Mouse (Mus musculus) adrenal gland, adult 18-20 months (tissue): ENCODE data around the gene Cpd. TPM values are rescaled to one million over a fixed set of nuclear protein-coding genes. Genes with fewer than 3 reads are reported as not detected.
"Not testable (repeated sequence)": the region's sequence is repeated elsewhere in the genome, so short reads cannot be mapped to it uniquely, and the experiment has no call there.

Experiments used
- DNase-seq, 2 experiments: peaks; one replicate each; pipeline ENCODE4 v3.0.0; 2021 to 2022; ENCODE audit warnings: low spot score in 2 of 2
- total RNA-seq, 2 experiments: library from RNA; stranded (reverse); gene quantifications; 1 replicate in 1 of 2; 2 replicates in 1 of 2; pipeline ENCODE4 v1.2.3; 2021

Gene Cpd
- total RNA-seq, 2 experiments from 2014 or later, result 29.8 to 39.1 TPM

- DNase-seq, result no peak
Observed at GRCm38 (mm10) chr11:76848081-76848480, 1.3 kb upstream of the Cpd start.

GRCm38 (mm10) chr11:76847354-76847753, 536 bp upstream of the Cpd start:
- DNase-seq, result no peak

DNA sequence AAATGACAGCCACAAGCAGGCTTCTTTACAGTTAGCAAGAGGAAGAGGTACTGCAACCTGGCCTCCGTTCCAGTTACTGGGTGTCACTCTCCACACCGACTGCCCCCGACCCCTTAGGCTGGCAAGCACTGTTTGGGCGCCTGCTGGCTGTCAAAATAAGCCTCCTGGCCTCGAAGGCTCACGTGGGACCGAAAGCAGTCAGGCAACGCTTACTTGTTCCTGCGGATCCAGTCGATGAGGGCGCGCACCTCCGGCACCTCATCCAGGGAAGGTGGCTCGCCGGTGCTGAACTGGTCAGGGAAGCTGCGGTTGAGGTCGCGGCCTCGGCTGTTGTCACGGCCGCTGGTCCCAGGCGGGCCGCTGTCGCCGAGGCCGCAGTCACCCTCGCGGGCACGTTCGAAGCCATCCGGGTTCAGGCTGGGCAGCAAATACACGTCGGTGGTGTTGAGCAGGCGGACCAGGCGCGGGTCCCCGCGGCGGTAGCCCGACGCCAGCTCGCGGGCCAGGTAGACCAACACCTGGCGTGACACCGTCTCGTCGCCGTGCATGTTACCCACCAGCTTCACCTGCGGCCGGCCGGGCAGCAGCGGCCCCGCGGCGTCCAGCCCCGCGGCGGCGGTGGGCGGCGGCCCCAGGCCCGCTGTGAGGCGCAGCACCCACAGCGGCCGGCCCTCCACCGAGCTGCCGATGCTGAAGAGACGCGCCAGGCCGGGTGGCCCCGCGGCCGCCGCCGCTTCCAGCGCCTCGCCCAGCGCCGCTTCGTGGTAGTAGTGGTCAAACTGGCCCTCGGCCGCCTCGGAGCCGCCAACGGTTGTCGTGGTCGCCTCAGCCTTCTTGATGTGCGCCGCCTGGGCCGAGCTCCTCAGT, 574 bp downstream of the Cpd start:
- peak; percentile 33 to 39 for DNase-seq

- peak in 1 of 2 experiments; percentile 23 for DNase-seq
Observed at GRCm38 (mm10) chr11:76845275-76845980, 1.4 kb downstream of the Cpd start.

GRCm38 (mm10) chr11:76838573-76838972, 8.2 kb downstream of the Cpd start:
- DNase-seq, result no peak

DNA sequence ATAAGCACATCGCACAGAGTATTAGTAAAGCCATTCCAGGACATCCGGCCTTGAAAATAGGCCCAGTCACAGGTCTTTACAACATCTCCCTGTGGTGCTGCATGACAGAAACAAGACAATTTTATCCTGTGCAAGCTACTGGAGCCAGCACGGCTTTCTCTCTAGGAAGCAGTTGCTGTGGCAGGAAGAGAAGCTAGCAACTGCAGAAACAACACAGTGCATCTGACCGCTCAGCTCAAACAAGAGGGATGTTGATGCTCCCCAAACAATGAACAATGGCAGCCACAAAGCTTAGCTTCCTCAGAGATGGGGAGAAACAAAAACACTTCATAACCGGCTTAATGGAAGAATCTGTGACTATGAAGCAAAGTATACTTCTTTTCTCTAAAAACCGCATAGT, 10.5 kb downstream of the Cpd start:
- no peak for DNase-seq

GRCm38 (mm10) chr11:76835868-76836267, 10.9 kb downstream of the Cpd start:
- DNase-seq, result no peak

- DNase-seq, result no peak
Observed at GRCm38 (mm10) chr11:76834665-76835064, 12.2 kb downstream of the Cpd start.

DNA sequence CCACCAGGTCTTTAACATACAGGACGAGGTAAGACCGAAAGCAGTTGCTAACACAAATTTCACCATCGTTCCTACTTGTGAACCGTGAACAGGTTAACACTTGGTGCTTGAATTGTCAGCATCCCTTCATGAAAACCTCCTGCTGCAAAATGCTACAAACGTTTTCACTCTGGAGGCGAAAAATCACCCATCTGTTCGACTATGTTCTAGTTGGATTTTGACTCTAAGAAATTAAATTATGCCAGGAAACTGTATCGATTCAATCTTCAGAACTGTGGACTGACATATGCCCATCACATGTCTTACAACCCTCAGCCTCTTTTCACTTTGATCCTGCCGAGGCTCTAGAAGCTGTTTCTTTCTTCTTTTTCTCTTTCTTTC, 21.9 kb downstream of the Cpd start:
- DNase-seq, result no peak

DNA sequence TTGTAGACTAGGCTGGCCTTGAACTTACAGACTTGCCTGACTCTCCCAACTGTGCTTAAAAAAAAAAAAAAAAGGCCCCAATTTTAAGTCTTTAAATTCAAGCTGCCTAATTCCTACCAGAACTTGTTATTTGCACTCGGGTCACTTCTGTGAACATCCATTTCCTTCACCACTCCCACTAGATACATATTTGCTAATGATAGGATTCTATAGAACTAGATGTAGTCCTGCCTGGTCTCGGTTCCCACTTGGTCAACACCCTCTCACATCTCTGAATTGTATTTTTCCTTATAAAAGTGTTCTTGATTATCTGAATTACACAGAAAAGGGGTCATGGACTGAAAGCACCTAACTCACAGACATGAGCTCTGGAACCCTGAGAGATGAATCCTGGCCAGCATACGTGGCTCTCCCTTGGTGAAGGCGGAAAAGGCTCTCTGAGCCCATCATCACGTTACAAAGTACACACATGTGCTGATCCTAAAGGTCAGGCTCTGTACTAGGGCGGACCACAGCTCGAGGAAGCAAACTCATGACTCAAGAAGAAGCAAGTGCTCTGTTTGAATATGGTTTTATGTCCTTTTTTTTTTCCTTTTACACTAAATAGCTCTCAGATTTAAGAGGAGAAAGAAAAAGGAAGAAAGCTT, 22.5 kb downstream of the Cpd start:
- DNase-seq, result no peak

GRCm38 (mm10) chr11:76823641-76824040, 23.2 kb downstream of the Cpd start:
- no peak for DNase-seq

DNA sequence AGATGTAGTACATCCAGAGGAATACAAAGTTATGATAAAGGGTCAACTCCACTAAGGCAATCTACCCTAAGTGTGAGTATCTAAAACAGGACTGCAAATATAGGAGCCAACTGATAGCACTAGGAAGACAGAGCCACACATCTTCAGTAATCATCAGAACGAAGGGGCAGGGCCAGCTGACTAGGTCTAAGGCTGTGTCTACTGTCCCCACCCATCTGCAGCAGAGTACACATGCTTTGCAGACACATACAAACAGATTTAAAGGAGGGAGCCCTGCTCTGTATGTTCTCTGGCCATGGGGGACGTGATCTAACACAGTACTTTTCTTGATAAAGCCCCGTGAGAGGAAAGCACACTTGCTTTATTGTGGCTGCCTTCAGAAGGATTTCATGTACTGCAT, 25.5 kb downstream of the Cpd start:
- no peak for DNase-seq

DNA sequence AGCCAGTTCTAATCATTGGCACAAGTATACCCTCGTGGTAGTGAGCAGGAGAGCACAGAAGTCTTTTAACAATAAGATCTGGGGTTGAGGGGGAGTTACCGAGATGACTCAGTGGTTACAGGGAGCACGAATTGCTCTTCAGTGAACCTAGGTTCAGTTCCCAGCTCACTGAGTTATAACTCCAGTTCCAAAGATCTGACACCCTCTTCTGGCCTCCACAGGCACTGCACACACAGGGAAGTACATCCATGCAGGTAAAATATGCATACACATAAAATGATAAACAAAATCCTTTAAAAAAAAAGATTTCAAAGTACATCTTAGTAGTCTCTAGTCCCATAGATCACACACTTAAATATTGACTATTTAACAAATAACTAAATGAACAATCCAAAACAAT, 29.2 kb downstream of the Cpd start:
- DNase-seq, result no peak

GRCm38 (mm10) chr11:76810706-76811495, 35.9 kb downstream of the Cpd start:
- peak in 1 of 2 experiments; percentile 12 for DNase-seq

DNA sequence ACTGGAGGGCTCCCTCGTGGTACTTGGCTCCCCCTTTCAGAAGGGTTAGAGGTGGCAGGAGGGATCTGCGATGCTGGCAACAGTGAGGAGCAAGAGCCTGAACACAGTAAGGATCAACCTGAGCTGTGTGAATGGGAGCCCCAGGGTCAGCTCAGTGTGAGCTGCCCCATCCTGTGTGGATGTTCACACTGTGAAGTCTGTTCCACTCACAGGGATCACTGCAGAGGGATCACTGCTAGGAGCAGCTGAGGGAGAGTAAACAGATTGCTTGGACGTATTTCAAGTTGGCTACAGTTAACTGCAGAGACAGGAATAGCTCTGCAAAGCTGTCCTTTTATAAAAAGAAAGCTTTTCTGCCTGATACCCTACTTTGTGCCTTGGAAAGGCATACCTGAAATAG, 37.4 kb downstream of the Cpd start:
- DNase-seq, result no peak

- DNase-seq, result no peak
Observed at GRCm38 (mm10) chr11:76808550-76808949, 38.3 kb downstream of the Cpd start.

GRCm38 (mm10) chr11:76807007-76807679, 39.7 kb downstream of the Cpd start:
- DNase-seq, result no peak

GRCm38 (mm10) chr11:76806026-76806425, 40.8 kb downstream of the Cpd start:
- no peak for DNase-seq

GRCm38 (mm10) chr11:76805072-76805471, 41.7 kb downstream of the Cpd start:
- DNase-seq, result not testable (repeated sequence)

- no peak for DNase-seq
Observed at GRCm38 (mm10) chr11:76803266-76803665, 43.6 kb downstream of the Cpd start.

- DNase-seq, result no peak
Observed at GRCm38 (mm10) chr11:76797236-76797635, 49.6 kb downstream of the Cpd start.
